Mouse (Mus musculus) C2C12 (cell line): Measurements from ENCODE around the gene Rbl2.

Experiments
- CEBPB ChIP-seq: IDR thresholded peaks from one replicate; pipeline ENCODE4 v1.6.1; 2011; ENCODE audit warnings: low read depth, mild to moderate bottlenecking, control low read depth, moderate library complexity
- CTCF ChIP-seq: IDR thresholded peaks from one replicate; pipeline ENCODE4 v1.5.1; 2011; ENCODE audit not compliant: control insufficient read depth, insufficient read depth, insufficient read length
- FOSL1 ChIP-seq: IDR thresholded peaks from one replicate; pipeline ENCODE4 v1.8.0; 2011; ENCODE audit warnings: mild to moderate bottlenecking, low read length; ENCODE audit not compliant: poor library complexity, insufficient read depth, severe bottlenecking
- MYOD1 ChIP-seq: IDR thresholded peaks from one replicate; pipeline ENCODE4 v1.6.1; 2011; ENCODE audit warnings: low read depth; ENCODE audit not compliant: control insufficient read depth, insufficient read length
- USF1 ChIP-seq: IDR thresholded peaks from one replicate; pipeline ENCODE4 v1.6.1; 2011; ENCODE audit warnings: low read depth, mild to moderate bottlenecking, control low read depth, moderate library complexity

DNA sequence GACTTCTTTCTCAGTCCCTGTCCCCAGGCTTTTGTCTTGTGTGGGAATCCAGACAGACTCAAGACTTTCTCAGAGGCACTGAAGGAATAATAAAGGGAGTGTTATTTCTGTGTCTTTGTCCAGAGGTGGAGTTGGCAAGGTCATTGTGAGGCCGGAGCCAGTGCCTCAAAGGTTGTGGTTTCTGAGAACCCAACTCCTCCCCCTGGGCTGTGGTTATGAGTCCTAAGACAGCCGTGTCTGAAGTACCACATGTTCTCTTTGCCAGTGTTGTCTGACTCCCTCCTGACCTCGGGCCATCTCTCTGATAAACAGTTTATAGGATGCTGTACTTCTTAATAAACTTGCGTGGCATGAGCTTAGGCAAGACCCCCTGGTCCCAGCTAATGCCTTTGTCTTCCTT is 4.7 kb upstream of the Rbl2 start:
- no peak for TF ChIP-seq CTCF
- no peak for TF ChIP-seq FOSL1
- TF ChIP-seq USF1 = no peak
- no peak for TF ChIP-seq MYOD1
- no peak for TF ChIP-seq CEBPB
